Mouse (Mus musculus): Measurements from ENCODE around the gene Misp.

Misp gene

GRCm38 (mm10) chr10:79862925-79863324, 42.1 kb downstream of the Misp start:
- POLR2A ChIA-PET = interaction anchor here in 3 of 4 experiments (0.6 to 15.0 kb wide), 20 partner anchors 8 to 366 kb away, joined by 3 to 177 read pairs (median 10); partner anchors contain the start of genes Plppr3 (in 3 of the 3), Prtn3 (in 3 of the 3), Ptbp1 (in 3 of the 3) and Arid3a (in 1 of the 3)

GRCm38 (mm10) chr10:79864351-79865188, 43.8 kb downstream of the Misp start:
- CTCF ChIA-PET = interaction anchor here in 3 of 4 experiments (0.6 to 2.4 kb wide), 8 partner anchors 10 to 654 kb away, joined by 3 to 10 read pairs (median 3); partner anchors contain the start of genes Ptbp1 (in 1 of the 3) and Wdr18 (in 1 of the 3)
- POLR2A ChIA-PET = interaction anchor here (0.5 to 15.0 kb wide), 56 partner anchors 9 to 362 kb away, joined by 3 to 177 read pairs (median 4); partner anchors contain the start of genes Ptbp1 (in 4 of the 4), Plppr3 (in 3 of the 4), Prtn3 (in 3 of the 4) and Arid3a (in 2 of the 4)

More at GRCm38 (mm10) chr10:79862925-79863324, 42.1 kb downstream of the Misp start:
- CTCF ChIA-PET = interaction anchor here in 3 of 4 experiments (0.6 to 1.3 kb wide), 3 partner anchors 8 to 52 kb away, joined by 3 to 4 read pairs (median 3); no protein-coding TSS in a partner anchor

GRCm38 (mm10) chr10:79865189-79865601, 44.4 kb downstream of the Misp start:
- POLR2A ChIA-PET = interaction anchor here (0.5 to 15.0 kb wide), 48 partner anchors 8 to 361 kb away, joined by 3 to 177 read pairs (median 4); partner anchors contain the start of genes Ptbp1 (in 4 of the 4), Plppr3 (in 3 of the 4), Prtn3 (in 3 of the 4) and Med16 (in 2 of the 4)
- CTCF ChIA-PET = interaction anchor here in 3 of 4 experiments (0.5 to 2.4 kb wide), 5 partner anchors 11 to 95 kb away, joined by 3 to 10 read pairs (median 3); partner anchors contain the start of genes Ptbp1 (in 1 of the 3) and Wdr18 (in 1 of the 3)

GRCm38 (mm10) chr10:79865801-79866295, 45.1 kb downstream of the Misp start:
- CTCF ChIA-PET = interaction anchor here in 3 of 4 experiments (0.5 to 2.4 kb wide), 4 partner anchors 31 to 94 kb away, joined by 3 to 10 read pairs (median 4); partner anchors contain the start of gene Wdr18 (in 1 of the 3)
- POLR2A ChIA-PET = interaction anchor here (0.5 to 15.0 kb wide), 47 partner anchors 7 to 655 kb away, joined by 3 to 177 read pairs (median 4); partner anchors contain the start of genes Ptbp1 (in 4 of the 4), Med16 (in 2 of the 4), Plppr3 (in 2 of the 4) and Prtn3 (in 2 of the 4)

GRCm38 (mm10) chr10:79866601-79867000, 45.8 kb downstream of the Misp start:
- ChIA-PET POLR2A (interaction anchor here (0.6 to 10.8 kb wide), 21 partner anchors 9 to 193 kb away, joined by 3 to 177 read pairs (median 7); partner anchors contain the start of genes Ptbp1 (in 4 of the 4), Arid3a (in 1 of the 4), Grin3b (in 1 of the 4) and Med16 (in 1 of the 4)), CTCF (interaction anchor here in 2 of 4 experiments (0.5 to 1.0 kb wide), 2 partner anchors 132 to 154 kb away, joined by 3 to 9 read pairs; no protein-coding TSS in a partner anchor)

GRCm38 (mm10) chr10:79871845-79872244, 51.1 kb downstream of the Misp start:
- CTCF ChIA-PET = interaction anchor here in 3 of 4 experiments (0.6 to 1.4 kb wide), 8 partner anchors 10 to 295 kb away, joined by 3 to 9 read pairs (median 4); no protein-coding TSS in a partner anchor
- POLR2A ChIA-PET = interaction anchor here in 3 of 4 experiments (0.6 to 5.9 kb wide), 13 partner anchors 8 to 52 kb away, joined by 3 to 63 read pairs (median 8); partner anchors contain the start of genes Ptbp1 (in 3 of the 3) and Med16 (in 1 of the 3)

- CTCF ChIA-PET = interaction anchor here (0.7 to 2.6 kb wide), 10 partner anchors 10 to 93 kb away, joined by 3 to 14 read pairs (median 4); no protein-coding TSS in a partner anchor
- POLR2A ChIA-PET = interaction anchor here (0.6 to 5.9 kb wide), 26 partner anchors 8 to 295 kb away, joined by 3 to 63 read pairs (median 6); partner anchors contain the start of genes Med16 (in 3 of the 4), Ptbp1 (in 3 of the 4) and Cfd (in 1 of the 4)
Measured at GRCm38 (mm10) chr10:79872862-79873261, 52.1 kb downstream of the Misp start.

- ChIA-PET POLR2A (interaction anchor here (0.6 to 5.9 kb wide), 29 partner anchors 8 to 294 kb away, joined by 3 to 63 read pairs (median 8); partner anchors contain the start of genes Med16 (in 3 of the 4), Ptbp1 (in 3 of the 4) and Cfd (in 1 of the 4)), CTCF (interaction anchor here (0.6 to 2.6 kb wide), 14 partner anchors 10 to 1680 kb away, joined by 3 to 14 read pairs (median 4); no protein-coding TSS in a partner anchor)
Measured at GRCm38 (mm10) chr10:79873313-79873712, 52.5 kb downstream of the Misp start.

GRCm38 (mm10) chr10:79873715-79874289, 53.0 kb downstream of the Misp start:
- CTCF ChIA-PET = interaction anchor here (0.6 to 2.6 kb wide), 15 partner anchors 9 to 1680 kb away, joined by 3 to 14 read pairs (median 3); no protein-coding TSS in a partner anchor
- POLR2A ChIA-PET = interaction anchor here (0.5 to 5.9 kb wide), 28 partner anchors 8 to 418 kb away, joined by 3 to 63 read pairs (median 5); partner anchors contain the start of genes Ptbp1 (in 3 of the 4), Med16 (in 2 of the 4), Cfd (in 1 of the 4) and Rps15 (in 1 of the 4)

- ChIA-PET POLR2A (interaction anchor here (0.5 to 5.9 kb wide), 22 partner anchors 7 to 418 kb away, joined by 3 to 63 read pairs (median 8); partner anchors contain the start of genes Ptbp1 (in 3 of the 4), Med16 (in 2 of the 4) and Rps15 (in 1 of the 4)), CTCF (interaction anchor here in 3 of 4 experiments (0.6 to 2.6 kb wide), 9 partner anchors 9 to 85 kb away, joined by 3 to 14 read pairs (median 3); no protein-coding TSS in a partner anchor)
Measured at GRCm38 (mm10) chr10:79874290-79874862, 53.6 kb downstream of the Misp start, which contains the start of the genes Prtn3 and Plppr3. TSS of gene Prtn3 (plus strand) at chr10:79874476. TSS of gene Plppr3 (minus strand) at chr10:79874634.

- ChIA-PET POLR2A (interaction anchor here in 1 of 4 experiments (0.7 kb wide), 1 partner anchor 18 kb away, joined by 6 read pairs; no protein-coding TSS in a partner anchor), CTCF (interaction anchor here in 1 of 4 experiments (0.5 kb wide), 1 partner anchor 42 kb away, joined by 6 read pairs; no protein-coding TSS in a partner anchor)
Measured at GRCm38 (mm10) chr10:79877174-79877573, 56.4 kb downstream of the Misp start.

- CTCF ChIA-PET = interaction anchor here in 1 of 4 experiments (0.5 to 0.8 kb wide), 2 partner anchors 43 to 66 kb away, joined by 3 to 6 read pairs; no protein-coding TSS in a partner anchor
- POLR2A ChIA-PET = interaction anchor here in 1 of 4 experiments (0.7 kb wide), 1 partner anchor 19 kb away, joined by 6 read pairs; no protein-coding TSS in a partner anchor
Measured at GRCm38 (mm10) chr10:79877757-79878156, 57.0 kb downstream of the Misp start.

- ChIA-PET POLR2A (interaction anchor here (0.5 to 5.6 kb wide), 10 partner anchors 14 to 289 kb away, joined by 3 to 70 read pairs (median 4); partner anchors contain the start of gene Ptbp1 (in 1 of the 4)), CTCF (interaction anchor here in 2 of 4 experiments (0.6 to 2.1 kb wide), 4 partner anchors 8 to 80 kb away, joined by 3 to 7 read pairs (median 4); partner anchors contain the start of gene Wdr18 (in 1 of the 2))
Measured at GRCm38 (mm10) chr10:79879527-79879926, 58.7 kb downstream of the Misp start.
